Mouse (Mus musculus) thymus, adult 18-20 months (tissue): ENCODE data around the gene Dync2h1.
"Not testable (repeated sequence)": the region's sequence is repeated elsewhere in the genome, so short reads cannot be mapped to it uniquely, and the experiment has no call there.

Experiments
- DNase-seq, 2 experiments: peaks; one replicate each; pipeline ENCODE4 v3.0.0; 2022; ENCODE audit warnings: mixed read lengths in 2 of 2

The Dync2h1 gene

GRCm38 (mm10) chr9:7184172-7184896, at the start of gene Dync2h1, which contains the start of gene Dcun1d5:
Gene Dync2h1 (minus strand): TSS chr9:7184446.
Gene Dcun1d5 (plus strand): TSS chr9:7184520.
- DNase-seq, result peak; percentile 83 to 87

DNA sequence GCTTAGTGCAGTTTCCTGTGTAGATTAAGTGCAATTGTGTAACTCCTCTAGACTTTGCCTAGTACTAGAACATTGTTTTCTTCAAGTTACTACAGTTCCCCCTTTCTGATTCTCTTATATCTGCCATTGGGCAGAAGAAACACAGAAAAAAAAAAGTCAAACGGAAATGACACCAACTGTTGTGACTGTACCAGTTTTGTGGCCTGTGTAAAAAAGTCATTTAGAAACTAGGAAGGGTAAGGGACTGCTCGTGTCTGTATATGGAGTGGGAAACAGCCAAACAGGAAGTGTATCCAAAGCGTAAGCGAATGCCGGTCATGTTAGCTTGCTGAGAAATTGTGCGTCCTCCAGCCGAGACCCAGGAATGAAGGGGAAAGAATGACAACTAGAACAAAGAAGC, 37.2 kb upstream of the Dync2h1 start:
- DNase-seq, result no peak

- DNase-seq, result no peak
Measured at GRCm38 (mm10) chr9:7221024-7221423, 36.8 kb upstream of the Dync2h1 start.

- no peak for DNase-seq
Measured at GRCm38 (mm10) chr9:7216240-7216639, 32.0 kb upstream of the Dync2h1 start.

GRCm38 (mm10) chr9:7190694-7191093, 6.4 kb upstream of the Dync2h1 start:
- DNase-seq, result not testable (repeated sequence)

DNA sequence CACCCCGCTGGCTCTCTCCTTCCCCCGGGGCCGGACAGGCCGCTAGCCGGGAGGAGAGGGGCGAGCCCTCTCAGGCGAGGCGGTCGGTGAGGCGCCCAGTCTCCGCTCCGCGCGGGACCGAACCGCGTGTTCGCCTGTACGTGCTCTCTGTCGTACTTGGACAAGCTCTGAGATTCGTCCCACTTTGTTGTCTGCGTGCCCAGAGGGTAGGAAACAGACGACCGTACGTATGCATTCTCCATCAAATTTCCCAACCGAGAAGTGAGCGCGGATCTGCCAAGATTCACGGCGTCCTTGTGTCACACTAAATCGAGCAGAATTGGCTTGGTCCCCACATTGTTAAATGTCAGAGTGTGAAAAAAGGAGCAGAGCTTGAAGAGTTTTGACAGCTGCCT, 648 bp upstream of the Dync2h1 start:
- DNase-seq, result no peak

- DNase-seq, result peak; percentile 80 to 81
Measured at GRCm38 (mm10) chr9:7176618-7177610, 7.3 kb downstream of the Dync2h1 start.

DNA sequence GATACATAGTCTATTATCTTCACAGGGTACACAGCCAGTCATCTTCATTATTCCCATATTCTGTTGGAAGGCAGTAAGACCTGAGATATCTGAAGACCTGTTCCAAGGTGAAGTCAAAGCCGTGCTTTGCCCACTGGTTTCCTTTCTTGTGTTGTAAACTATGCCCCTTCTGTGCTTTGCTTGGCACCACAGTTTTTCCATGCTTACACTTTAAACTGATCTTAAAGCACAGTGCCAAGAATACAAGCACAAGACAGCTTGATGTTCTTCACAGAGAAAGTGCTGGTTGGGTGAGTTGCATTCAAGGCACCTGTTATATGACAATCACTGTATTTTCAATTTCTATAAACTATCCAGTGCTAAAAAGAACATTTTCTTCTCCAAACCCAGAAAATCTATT, 10.5 kb downstream of the Dync2h1 start:
- DNase-seq, result no peak

- no peak for DNase-seq
Measured at GRCm38 (mm10) chr9:7167339-7167998, 16.8 kb downstream of the Dync2h1 start.

DNA sequence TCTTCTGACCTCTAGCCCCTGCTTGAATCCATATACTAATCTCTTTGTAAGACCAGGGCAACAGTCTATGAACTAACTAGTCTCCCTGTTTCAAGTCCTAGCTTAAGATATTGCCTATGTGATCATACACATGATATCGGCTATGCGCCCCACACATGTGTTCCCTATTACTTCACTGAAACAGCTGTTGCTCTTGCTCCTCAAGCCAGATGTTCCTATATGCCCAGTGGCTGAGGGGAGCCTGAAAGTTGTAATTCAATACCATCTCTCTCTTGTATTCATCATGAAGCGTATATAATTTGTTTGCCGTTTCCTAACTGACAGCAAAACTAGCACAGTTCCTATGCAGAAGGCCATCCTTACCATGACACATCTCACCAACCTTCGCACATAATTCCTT, 23.6 kb downstream of the Dync2h1 start:
- DNase-seq, result no peak

- no peak for DNase-seq
Measured at GRCm38 (mm10) chr9:7159718-7160117, 24.5 kb downstream of the Dync2h1 start.

- DNase-seq, result no peak
Measured at GRCm38 (mm10) chr9:7158605-7159004, 25.6 kb downstream of the Dync2h1 start.

DNA sequence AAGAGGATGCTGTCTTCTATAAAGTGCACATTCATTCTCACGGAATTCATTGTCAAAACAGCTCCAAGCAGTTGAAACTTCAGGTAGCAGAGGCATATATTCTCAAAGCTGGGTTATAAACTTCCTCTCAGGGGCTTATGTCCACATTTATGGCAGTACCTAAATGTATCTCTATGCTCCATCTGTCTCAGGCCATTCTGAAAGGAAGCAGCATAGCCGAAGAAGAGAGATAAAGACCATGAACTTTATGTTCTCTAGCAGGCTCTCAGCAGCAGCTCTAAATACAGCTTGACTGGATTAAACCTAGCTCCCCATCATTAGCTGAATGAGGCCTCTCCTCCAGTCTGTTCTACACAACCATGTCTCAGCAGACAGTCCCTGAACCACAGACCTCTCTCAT, 29.9 kb downstream of the Dync2h1 start:
- no peak for DNase-seq

DNA sequence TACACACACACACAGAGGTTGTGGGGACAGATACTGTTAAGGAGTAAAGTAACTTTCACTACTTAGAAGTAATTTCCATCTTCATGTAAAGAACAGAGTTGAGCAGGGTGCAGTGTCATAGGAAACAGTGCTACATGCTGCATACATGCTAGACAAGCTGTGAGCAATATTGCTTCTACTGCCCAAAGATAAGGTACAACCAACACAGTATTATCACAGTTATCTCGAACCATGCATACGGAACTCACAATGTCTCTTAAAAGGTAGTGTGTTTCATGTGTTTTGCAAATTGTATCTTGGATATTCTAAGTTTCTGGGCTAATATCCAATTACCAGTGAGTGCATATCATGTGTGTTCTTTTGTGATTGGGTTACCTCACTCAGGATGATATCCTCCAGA, 61.4 kb downstream of the Dync2h1 start:
- no peak for DNase-seq

- no peak for DNase-seq
Measured at GRCm38 (mm10) chr9:7110166-7110565, 74.1 kb downstream of the Dync2h1 start.

DNA sequence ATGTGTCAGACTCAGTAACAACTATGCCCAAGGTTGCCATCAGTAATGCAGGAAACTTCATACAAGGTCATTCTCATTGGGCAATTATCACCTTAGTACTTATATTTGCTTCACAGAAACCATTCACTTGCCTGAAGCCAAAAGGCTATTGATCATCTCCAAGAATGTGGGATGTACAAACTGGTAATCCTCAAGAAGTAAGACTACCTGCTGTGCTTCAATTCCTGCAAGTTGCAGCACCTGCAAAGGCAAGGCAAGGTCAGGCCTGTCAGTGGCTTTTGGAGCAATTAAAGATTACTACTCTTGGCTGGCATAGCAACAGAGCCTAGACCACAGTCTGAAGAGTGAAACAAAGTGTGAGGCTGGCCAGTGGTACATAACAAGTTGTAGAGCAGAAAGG, 82.9 kb downstream of the Dync2h1 start:
- no peak for DNase-seq

DNA sequence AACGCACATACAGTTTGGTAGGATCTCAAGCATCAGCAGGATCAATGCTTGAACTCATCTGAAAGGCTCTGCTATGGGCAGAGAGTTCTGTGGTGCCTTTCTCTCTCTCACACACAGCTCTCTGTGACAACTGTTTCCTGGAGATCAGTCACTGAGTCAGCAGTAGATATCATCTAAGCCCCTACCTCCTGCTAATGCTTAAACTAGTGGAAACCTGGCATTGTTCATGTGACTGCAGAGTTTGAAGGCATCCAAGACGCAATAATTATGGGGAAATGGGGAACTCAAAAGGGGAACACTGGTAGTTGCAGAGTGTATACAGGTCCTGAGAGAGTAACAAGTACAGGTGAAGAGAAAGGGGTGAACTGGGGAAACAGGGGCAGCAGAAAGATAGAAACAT, 109.6 kb downstream of the Dync2h1 start:
- DNase-seq, result no peak

DNA sequence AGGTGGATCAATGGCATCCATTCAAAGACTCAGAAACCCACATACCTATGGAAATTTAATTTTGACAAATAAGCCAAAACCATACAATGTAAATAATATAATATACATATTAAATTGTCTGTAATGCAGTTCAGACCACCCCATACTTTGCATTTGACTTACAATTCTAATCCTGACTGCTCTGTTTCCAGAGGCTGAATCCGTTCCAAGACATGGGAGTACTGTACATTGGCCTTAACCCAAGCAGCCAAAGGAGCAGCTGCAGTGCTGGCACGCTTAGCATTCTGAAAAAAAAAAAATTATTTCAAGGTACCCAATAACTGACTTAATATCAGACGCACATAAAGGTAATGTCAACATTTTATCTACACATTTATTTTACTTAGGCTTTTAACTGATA, 113.4 kb downstream of the Dync2h1 start:
- DNase-seq, result no peak

DNA sequence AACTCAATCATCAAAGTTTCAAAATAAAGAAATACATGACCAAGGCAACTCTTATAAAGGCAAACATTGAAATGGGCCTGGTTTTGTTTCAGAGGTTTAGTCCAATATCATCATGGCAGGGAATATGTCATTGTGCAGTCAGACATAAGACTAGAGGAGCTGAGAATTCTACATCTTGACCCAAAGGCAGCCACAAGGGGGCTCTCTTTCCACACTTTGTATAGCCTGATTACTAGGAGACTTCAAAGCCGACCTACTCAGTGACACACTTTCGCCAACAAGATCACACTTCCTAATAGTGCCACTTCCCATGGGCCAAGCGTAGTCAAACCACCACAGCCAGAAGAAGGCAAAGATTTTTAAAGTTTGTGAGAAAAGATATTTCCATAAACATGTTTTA, 133.7 kb downstream of the Dync2h1 start:
- DNase-seq, result peak; percentile 4

- no peak for DNase-seq
Measured at GRCm38 (mm10) chr9:7042635-7043273, 141.5 kb downstream of the Dync2h1 start.

DNA sequence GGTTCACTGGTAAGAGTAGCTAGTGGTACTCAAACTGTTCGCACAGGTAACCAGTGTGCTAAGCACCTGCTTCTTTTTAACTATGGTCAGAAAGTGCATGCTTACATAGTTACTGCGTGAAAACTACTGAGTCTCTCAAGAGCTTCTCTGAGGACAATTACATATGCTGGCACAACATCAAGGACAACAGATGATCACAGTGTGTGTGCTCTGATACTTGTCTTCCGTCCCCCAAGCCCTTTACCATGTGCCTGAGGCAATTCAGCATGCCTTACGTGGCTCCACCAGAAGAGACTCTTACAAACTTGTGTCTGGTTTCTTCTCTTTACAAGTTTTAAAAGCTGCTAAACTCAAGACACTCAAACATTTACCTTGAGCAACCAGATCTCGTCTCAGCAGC, 143.0 kb downstream of the Dync2h1 start:
- DNase-seq, result no peak

GRCm38 (mm10) chr9:7032553-7032952, 151.7 kb downstream of the Dync2h1 start:
- DNase-seq, result no peak

GRCm38 (mm10) chr9:7015600-7015999, 168.6 kb downstream of the Dync2h1 start:
- no peak for DNase-seq
